Mouse (Mus musculus): ENCODE results near the gene Ankrd11.

GRCm38 (mm10) chr8:122925939-122926722 is 115.9 kb downstream of the Ankrd11 start:
- no peak for TF ChIP-seq POLR2A (IDR thresholded peaks at IDR 0.05; ENCODE audit: extremely low read depth, insufficient read depth, low read length)
- no peak for TF ChIP-seq CTCF (IDR thresholded peaks at IDR 0.05; ENCODE audit: extremely low read depth, insufficient read depth, low read length)

Measured in cortical plate, adult 2 months (tissue).